Mouse (Mus musculus) heart, postnatal 0 days (tissue): ENCODE measurements around the gene Ctcf.

Experiments
- CTCF ChIP-seq: IDR thresholded peaks from 2 replicates; pipeline ENCODE4 v1.5.1; 2016; ENCODE audit warnings: antibody characterized with exemption, control low read depth, low read depth
- EP300 ChIP-seq: IDR thresholded peaks from 2 replicates; pipeline ENCODE4 v1.6.1; 2016; ENCODE audit warnings: antibody characterized with exemption, low read depth

DNA sequence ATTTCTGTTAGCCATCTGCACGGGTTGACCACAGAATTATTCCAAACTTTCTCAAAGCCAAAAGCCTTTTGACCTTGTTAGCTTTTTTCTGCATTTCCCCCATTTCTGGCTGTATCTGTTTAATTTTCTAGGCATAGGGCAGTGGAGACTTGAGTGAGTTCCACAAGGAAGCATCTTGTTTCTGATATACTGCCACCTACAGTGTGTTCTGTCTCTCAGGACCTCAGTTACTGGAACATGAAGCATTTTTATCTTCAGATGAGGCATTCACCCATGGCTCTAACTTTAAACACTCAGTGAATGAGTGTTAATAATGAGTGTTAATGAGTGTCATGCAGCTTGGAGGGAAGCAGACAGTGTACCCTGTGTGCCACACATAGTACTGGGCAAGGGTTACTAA, 41.5 kb downstream of the Ctcf start:
- no peak for TF ChIP-seq CTCF
- TF ChIP-seq EP300 = no peak
